Mouse (Mus musculus): ENCODE results near the gene March1.
"Not testable (repeated sequence)": the region's sequence is repeated elsewhere in the genome, so short reads cannot be mapped to it uniquely, and the experiment has no call there.

Gene March1

DNA sequence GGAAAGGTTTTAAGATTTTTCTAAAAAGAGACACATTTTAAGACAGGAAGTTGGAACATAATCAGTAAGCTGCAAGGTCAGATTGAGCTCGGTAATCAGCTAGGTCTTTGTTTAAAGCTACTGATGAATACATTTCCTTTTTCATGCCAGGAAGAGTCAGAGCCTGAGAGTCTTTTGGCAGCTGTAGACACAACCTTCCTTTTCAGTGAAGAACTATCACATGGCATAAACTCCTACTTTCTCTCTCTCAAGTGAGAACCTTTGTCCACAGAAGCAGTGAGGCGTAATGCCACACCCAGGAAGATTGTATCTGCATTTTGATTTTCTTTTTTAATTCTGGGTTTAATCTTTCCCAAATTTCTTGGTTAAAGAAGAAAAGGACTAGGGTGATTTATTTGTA, 795.4 kb downstream of the March1 start:
- no peak for DNase-seq (ENCODE audit: low read depth, low spot score)

DNA sequence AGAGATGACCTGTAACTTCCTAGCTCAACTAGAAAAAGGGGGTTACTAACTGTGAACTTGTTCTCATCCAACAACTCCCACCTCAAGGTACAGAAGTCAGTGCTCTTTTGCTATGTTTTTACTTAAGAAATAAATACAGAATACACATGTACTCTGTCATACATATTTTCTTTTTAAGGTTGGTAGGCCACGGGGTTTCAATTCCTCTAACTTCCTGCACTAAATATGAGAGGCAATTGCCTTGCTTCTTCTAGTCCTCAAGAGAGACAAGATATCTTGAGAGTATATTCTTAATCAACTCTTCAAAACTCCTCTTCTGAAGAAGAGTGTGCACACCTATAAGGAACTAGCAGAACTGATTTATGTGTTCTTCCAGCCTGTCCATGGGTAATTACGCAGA, 797.5 kb downstream of the March1 start:
- DNase-seq (ENCODE audit: low read depth, low spot score), result no peak

DNA sequence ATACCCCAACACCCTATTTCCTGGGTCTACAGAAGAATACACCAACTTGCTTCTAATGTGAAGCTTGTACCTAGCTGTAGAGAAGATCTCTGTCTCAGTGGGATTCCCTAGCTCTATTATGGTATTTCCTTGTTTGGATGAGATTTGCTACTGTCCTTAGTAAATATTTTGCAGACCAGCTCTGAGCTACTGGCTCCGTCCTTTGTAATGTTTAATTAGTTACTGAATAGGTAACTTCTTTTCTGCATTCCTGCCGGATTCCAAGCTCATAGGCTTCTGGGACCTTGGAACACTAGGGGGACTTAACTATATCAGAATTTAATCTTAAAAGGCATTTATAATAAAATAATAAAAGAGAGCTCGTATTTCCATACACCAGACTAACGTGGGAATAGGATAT, 799.9 kb downstream of the March1 start:
- not testable (repeated sequence) for DNase-seq (ENCODE audit: low read depth, low spot score)

DNA sequence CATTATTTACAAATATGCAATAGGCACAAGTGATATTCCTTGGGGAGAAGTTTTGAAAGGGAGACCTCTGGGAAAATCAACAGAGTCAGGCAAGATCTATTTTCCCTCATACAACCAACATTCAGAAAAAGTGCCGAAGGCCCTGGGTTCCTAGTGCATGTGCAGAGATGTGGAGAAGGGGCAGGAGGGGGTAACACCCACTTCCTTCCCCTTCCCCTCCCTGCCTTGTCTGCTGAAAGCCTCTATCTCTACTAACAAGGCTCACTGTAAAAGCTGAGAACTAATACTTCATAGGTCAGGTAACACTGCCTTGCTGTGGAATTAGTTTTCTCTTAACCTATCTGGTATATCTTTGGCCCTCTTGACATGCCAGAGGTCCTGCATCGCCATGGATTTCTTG, 812.9 kb downstream of the March1 start:
- no peak for DNase-seq (ENCODE audit: low read depth, low spot score)

DNA sequence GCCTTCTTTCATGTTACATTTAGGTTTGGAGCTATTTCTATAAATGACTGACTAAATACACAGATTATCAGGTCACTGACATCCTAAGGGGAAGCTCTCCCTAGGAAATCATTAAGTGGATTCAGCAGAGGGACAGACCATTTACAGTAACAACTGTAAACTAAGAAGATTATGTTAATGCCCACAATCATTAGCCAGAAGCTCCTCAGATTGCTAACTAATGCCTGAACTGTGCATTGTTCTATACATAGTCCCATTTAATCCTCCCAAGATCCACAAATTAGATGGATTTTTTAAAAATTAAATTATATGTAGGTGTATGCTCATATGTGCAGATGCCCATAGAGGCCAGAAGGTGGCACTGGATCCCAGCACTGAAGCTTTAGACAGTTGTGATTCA, 815.9 kb downstream of the March1 start:
- no peak for DNase-seq (ENCODE audit: low read depth, low spot score)

DNA sequence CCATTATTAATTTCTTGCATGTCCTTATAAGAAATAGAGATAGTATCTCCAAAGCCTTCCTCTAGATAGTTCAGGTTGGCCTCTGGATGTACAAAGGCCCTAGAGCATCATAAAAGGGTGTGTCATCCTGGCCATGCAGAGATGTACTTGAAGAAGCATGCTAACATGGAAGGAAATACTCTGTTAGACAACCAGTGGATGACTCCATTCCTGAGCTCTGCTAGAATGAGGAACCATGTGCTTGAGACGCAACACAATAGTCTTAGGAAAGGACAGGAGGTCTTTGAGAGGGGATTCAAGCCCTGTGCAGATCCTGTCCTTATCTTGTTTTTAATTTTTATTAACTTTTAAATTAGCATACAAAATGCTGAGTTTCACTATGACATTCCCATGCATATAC, 819.1 kb downstream of the March1 start:
- DNase-seq (ENCODE audit: low read depth, low spot score), result no peak

DNA sequence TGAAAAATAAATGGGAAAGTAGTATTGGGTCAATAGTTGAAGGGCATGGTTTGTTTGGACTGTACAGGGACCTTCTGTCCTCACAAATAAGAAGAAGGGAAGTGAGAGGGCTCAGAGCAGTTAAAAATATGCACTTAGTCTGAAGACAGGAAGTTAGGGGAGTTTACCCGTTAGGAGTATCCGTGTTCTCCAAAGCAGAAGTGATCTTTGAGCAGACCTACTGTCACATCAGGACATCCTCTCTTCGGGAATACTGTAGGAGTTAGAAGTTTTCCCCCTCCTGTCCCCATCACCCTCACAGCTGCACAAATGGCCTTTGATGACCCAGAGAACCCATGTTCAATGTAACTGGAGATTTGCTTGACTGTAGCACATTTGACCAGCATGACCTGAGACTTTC, 820.2 kb downstream of the March1 start:
- no peak for DNase-seq (ENCODE audit: low read depth, low spot score)

DNA sequence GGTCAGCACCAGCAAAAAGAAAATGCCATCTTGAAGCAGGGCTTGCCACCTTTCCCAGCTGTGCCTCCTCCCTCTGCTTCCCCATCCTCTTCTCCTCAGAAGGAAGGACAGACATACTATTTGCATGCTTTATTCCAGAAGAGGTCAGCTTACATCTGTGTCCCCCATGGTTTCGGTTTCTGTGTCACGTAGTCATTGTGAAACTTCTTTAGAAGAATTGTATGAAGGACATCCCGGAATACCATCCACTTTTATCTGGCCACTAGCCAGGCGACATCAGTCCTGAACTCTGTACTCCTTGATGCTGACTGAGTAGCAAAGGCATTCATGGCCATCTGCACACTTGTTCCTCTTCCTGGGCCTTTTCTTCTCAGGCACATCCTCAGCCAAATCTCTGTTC, 820.8 kb downstream of the March1 start:
- DNase-seq (ENCODE audit: low read depth, low spot score), result no peak

DNA sequence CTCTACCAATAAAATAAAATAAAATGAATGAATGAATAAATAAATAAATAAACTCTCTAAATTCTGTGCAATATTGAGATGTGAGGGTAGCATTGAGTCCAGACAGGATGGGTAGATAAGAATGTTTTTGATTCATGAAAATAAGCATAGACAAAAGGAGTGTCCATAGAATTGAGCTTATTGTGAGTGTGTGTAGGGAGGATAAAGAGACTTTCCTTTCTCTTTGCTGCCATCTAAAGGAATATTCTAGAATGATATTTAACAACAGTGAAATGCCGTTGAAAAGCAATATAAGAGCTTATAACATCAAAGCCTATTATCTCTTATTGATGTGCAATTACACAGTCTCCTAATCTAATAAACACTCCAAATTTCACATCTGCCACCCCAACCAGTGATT, 823.4 kb downstream of the March1 start:
- DNase-seq (ENCODE audit: low read depth, low spot score), result no peak

DNA sequence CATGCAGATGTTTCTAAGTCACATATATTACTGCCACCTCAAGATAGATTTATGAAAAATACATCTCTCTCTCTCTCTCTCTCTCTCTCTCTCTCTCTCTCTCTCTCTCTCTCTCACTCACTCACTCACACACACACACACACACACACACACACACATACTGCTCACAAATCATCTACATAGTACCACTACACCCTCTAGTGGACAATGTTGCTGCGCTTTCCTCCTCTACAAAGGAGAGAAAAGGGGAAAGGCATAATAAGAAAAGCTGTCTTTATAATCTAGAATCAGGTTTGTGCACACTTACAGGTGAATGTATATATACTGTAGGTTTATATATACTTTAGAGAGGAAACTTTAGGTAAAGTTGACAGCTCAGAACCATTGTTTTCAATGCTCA, 825.1 kb downstream of the March1 start:
- no peak for DNase-seq (ENCODE audit: low read depth, low spot score)

DNA sequence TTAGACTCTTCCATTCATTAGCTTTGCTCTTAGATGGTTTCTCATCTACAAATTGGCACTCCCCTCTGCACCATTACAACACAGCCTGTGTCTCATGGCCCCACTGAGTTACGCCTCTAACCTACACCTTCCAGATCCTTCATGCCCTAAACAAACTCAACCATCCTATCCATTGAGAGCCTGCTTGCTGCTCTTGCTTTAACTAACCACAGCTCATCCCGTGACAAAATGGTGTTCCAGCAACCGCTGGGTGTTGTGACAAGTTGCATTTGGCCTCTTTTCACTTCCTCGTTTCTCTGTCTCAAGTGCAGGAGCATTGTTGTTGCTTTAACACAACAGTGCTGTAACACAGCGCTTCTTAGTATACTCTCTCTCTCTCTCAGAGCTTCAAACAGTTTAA, 826.4 kb downstream of the March1 start:
- no peak for DNase-seq (ENCODE audit: low read depth, low spot score)

DNA sequence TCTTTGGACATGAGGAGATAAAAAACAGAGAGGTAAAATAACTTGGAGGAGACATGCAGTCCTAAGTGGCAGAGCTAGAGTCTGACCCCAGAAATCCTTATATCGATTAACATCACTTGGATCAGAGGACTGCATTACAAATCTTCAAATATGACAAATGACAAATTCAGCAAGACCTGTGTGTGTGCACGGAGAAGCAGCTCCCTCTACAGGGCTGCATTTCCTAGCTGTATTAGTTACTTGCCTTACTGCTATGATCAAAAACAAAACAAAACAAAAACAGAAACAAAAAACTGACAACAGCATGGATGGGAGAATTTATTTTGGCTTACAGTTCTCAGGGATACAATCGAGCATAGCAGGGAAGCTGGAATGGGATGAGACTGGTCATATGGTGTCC, 827.7 kb downstream of the March1 start:
- DNase-seq (ENCODE audit: low read depth, low spot score), result no peak

DNA sequence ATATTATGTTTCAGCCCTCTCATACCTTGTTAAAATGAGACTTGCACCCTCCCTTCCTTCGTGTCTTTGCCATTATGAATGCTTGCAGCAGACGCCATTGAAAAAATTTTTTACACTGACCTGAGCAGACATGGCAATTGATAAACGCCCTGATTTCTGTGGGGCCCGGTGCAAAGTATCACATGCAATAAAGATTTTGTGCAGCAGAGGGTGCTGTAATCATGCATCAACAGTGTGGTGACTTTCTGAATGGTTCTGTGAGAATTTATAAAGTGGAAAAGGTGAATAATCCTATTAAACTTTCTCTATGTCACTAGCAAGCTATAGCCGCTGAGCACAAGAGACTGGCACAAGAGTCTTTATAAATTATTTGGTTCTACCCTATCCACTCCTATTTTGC, 833.0 kb downstream of the March1 start:
- no peak for DNase-seq (ENCODE audit: low read depth, low spot score)

DNA sequence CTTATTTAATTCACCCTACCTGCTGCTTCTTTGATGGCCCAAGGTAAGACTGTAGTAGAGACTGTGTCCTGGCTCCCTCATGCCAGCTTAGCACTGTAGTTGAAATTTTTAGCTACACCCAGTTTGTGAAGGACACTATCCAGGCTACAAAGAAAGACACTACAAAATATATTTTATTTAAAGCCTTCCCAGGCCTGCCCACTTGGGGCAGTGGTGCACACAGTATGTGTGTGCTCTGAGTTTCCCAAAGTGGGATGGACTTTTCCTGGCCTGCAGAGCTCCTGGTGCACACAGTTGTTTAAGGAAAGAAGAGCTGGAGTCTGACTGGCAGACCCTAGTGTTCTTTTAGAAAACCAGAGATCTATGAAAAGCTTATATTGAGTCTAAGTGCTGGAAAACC, 839.4 kb downstream of the March1 start:
- DNase-seq (ENCODE audit: low read depth, low spot score), result peak; percentile 28

DNA sequence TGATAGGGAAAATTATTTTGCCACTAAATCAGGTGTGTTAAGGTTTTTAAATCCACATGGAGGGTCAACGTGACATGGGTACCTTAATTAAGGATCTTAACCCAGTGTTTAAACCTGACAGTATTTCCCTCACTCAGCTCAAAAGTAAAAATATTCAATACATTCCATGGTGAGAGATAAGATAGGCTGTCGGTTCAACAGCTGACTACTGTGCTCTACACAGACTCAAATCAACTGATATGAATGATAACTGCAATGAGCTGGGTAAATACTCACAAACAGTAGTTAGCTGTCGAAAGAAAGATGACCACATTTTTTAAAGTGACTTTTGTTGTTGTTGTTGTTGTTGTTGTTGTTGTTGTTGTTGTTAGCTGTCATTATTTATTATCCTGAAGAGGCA, 852.1 kb downstream of the March1 start:
- DNase-seq (ENCODE audit: low read depth, low spot score), result no peak

DNA sequence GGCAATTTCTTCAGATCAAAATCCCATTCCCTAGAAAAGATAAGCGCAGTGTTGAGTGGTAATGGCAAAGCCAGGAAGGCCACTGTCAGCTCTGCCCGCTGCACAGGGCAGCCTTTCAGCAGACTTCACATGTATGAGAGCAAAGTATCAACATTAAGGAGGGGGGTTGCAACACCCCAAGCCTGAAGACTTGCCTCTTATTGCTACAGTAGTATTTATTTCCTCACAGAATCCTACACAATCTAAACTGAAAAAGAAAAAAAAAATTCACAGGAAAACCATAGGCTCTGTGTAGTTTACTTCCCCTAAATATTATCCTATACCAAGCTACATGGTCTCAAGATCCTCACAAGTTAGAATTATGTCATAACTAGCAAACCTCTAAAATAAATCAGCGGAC, 859.2 kb downstream of the March1 start:
- DNase-seq (ENCODE audit: low read depth, low spot score), result no peak

DNA sequence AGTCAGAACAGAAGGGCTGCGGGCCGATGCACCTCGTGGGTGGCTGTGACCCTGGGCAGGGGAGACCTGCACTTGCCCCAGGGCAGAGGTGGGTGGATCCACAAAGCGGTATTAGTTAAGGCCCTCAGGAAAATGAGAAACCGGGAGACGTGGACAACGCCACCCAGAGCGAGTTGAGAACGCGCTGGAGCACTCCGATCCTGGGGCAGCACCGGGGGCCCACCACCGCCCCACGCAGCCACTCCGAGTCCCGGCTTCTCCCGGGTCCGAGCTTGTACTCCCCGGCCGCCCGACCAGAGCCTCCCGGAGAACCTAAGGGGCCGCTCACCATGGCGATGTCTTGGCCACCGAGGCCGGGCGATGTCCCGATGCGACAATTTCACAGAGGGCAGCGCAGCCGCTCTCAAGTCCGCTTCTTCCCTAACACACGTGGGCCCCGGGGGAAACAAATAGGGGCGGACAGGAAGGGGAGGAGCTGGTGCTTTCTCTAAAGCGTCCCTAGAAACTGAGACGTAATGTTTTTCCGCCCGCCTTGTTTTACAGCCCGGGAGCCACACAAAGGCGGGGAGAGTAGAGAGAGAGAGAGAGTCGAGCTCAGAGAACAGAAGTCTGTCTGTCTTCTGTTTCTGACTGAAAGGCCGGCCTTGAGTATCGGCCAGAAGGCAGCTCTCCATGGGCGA, 868.5 kb downstream of the March1 start, which contains the start of gene Tma16:
TSS of gene Tma16 (minus strand) at position 447 of the 680 bp plus-strand sequence.
- peak; percentile 65 for DNase-seq (ENCODE audit: low read depth, low spot score)

DNA sequence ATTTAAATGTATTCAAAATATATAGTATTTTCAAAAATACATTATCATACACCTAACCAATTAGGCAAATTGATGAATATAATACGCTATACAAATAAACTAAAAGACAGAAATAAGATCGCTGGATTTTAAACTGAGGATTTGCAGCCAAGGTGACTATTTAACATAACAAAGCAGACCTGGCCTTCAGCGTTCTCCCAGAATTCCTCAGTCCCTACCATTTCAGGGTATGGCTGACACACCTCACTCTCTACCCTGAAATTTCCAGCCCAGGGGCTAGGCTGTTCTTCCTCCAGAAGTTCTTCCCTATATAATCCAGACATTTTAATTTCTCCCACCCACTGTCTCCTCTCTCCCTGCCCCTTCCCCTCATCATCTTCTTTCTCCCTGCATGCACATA, 870.9 kb downstream of the March1 start:
- DNase-seq (ENCODE audit: low read depth, low spot score), result no peak

DNA sequence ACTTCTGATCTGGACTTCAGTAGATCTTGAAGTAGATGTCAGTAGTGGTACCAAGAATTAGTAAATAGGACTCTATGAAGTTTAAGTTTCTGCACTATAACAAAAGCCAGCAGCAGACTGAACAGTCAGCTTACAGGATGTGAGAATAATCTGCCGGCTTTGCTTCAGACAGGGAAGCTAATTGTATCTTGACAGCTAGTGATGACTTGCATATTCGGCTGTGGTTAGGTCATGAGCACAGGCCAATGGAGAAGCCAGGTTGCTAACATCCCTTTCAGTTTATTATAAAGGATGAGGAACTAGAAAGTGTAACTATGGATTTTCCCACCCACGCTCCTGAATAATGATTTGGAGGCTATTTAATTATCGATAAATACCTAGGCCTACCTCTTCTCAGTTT, 872.9 kb downstream of the March1 start:
- no peak for DNase-seq (ENCODE audit: low read depth, low spot score)

DNA sequence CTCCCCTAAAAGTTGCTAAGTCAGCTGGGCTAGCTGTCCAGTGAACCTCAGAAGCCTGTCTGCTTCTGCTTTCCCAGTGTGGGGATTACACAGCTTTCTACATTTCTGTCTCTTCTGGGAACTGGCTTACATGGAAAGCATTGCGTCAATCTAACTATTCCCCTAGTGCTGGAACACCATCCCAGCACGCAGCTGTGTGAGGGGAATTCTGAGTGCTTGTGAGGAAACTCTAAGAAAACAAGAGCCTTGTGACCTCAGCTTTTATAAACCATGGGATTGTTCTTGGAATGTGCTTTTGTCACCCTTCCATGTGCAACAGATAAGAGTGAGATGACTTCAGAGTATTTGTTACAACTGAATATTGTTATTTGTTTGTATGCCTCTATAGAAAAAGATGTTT, 876.8 kb downstream of the March1 start:
- DNase-seq (ENCODE audit: low read depth, low spot score), result no peak

DNA sequence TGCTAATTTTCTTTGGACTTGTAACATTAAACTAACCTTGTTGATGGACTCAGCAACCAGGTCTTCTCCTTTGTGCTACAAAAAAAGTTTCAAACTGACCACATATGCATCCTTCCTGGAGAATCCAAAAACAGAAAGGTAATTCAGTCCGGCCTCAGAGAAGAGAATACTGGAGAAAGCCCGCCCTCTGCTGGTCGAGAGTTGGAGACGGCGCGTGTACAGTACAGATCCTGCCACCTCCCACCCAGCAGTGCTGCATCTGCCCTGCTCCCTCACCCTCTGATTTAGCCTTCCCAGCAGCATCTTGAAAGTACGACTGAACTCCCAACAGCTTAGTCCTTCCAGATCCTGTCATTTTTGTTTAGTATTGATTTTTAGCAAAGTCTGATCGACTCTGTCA, 878.0 kb downstream of the March1 start:
- DNase-seq (ENCODE audit: low read depth, low spot score), result no peak

DNA sequence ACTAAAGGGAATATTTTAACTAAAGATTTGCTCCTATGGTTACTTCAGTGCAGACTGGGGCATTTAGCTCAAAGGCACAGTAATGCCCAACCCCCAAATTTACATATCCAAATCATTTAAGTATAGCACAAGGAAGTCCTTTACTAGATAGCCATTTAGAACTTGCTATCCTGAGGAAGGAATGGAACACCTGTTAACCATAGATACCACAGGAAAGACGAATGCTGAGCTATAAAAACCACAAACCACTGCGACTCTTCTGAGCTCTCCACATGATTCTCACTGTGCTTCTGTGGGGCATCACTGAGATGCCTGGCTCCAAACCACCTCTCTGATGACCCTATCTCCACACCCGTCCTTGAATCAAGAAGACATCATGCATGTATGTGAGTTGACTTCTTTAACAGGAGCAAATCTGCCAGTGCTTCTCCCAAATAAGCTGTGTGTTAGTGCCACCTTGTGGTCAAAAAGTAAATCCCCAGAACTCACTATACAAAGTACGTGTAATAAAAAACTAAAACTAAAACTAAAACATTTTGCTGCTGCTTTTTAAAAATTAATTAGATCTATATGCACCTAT, 879.4 kb downstream of the March1 start:
- DNase-seq (ENCODE audit: low read depth, low spot score), result no peak

DNA sequence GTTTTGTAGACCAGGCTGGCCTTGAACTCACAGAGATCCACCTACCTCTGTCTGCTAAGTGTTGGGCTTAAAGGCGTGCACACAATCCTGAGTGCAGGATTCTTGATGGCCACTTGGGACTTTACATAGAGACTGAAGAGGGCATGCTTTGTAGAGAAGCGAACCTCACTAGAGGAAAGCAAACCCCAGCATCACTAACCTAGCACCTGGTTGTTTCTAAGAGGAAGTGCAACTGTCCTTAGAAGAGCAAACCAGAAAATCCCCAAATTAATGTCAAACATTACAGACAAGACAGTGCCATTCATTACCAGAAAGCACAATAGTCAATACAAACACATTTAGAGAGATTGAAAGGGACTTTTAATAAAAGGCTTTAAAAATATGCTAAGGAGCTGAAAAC, 885.7 kb downstream of the March1 start:
- no peak for DNase-seq (ENCODE audit: low read depth, low spot score)

DNA sequence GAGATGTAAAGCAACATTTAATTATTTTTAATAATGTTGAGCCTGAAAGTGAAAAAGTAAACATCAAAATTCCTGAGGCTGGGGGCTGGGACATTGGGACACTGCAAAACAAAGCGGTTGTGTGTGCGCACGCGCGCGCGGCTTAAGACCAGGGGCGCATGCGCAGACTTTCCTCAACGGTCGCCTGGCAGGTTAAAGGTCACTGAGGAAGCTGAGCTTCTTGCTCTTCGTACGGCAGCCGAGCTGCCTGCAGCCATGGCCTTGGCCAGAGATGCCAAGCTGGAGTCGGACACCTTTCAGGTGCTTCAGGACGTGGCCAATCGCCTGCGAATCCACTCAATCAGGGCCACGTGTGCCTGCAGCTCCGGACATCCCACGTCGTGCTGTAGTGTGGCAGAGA, 893.8 kb downstream of the March1 start, which contains the start of gene Tktl2:
TSS of gene Tktl2 (plus strand) at position 220 of the 400 bp plus-strand sequence.
- no peak for DNase-seq (ENCODE audit: low read depth, low spot score)
